Mouse (Mus musculus) hindbrain, embryonic 13.5 days (tissue): ENCODE measurements around the gene Gm21778. TPM values are rescaled to one million over a fixed set of nuclear protein-coding genes. Genes with fewer than 3 reads are reported as not detected.
"Not testable (repeated sequence)": the region's sequence is repeated elsewhere in the genome, so short reads cannot be mapped to it uniquely, and the experiment has no call there.

ENCODE experiments used
- ATAC-seq: fragments of 200-750 bp; cut with Nextera tagmentation; 2 replicates; pipeline ENCODE4 v1.8.0; 2017; ENCODE audit warnings: moderate TSS enrichment; ENCODE audit not compliant: low FRiP score
- H3K27ac ChIP-seq: fragments of 300-500 bp; sonication (generic); 2 replicates; pipeline ENCODE4 v1.5.1; 2015; ENCODE audit warnings: inconsistent platforms, mild to moderate bottlenecking, moderate library complexity
- H3K27me3 ChIP-seq: fragments of 300-500 bp; sonication (generic); 2 replicates; pipeline ENCODE4 v1.6.1; 2015; ENCODE audit warnings: mild to moderate bottlenecking, inconsistent platforms
- H3K36me3 ChIP-seq: fragments of 300-500 bp; sonication (generic); 2 replicates; pipeline ENCODE4 v1.6.1; 2015; ENCODE audit warnings: mild to moderate bottlenecking, inconsistent platforms
- H3K4me1 ChIP-seq: fragments of 300-500 bp; sonication (generic); replicated peaks from 2 replicates; pipeline ENCODE4 v1.6.1; 2015; ENCODE audit warnings: inconsistent platforms
- H3K4me2 ChIP-seq: fragments of 300-500 bp; sonication (generic); 2 replicates; pipeline ENCODE4 v1.6.1; 2015; ENCODE audit warnings: inconsistent platforms, mild to moderate bottlenecking, moderate library complexity
- H3K4me3 ChIP-seq: fragments of 300-500 bp; sonication (generic); 2 replicates; pipeline ENCODE4 v1.5.1; 2015; ENCODE audit warnings: mild to moderate bottlenecking, inconsistent platforms
- H3K9ac ChIP-seq: fragments of 300-500 bp; sonication (generic); 2 replicates; pipeline ENCODE4 v1.6.1; 2015; ENCODE audit warnings: mild to moderate bottlenecking, inconsistent platforms
- H3K9me3 ChIP-seq: fragments of 300-500 bp; sonication (generic); 2 replicates; pipeline ENCODE4 v1.6.1; 2016; ENCODE audit warnings: inconsistent platforms
- polyA plus RNA-seq: library from polyadenylated mRNA; unstranded; fragments of >200 nt; fragmentation: Nextera tagmentation; extraction: Ambion mirVana; gene quantifications from 2 replicates; pipeline ENCODE4 v1.2.1, GENCODE M21; 2015

Gm21778 gene
- polyA plus RNA-seq, result not detected in 2 replicates

- not testable (repeated sequence) for H3K4me2 ChIP-seq, H3K27me3 ChIP-seq, H3K9ac ChIP-seq, H3K4me3 ChIP-seq, H3K9me3 ChIP-seq, H3K4me1 ChIP-seq, H3K36me3 ChIP-seq, ATAC-seq, H3K27ac ChIP-seq
Observed at GRCm38 (mm10) chrY:5942160-5942559, at the start of gene Gm21778. Gene Gm21778, plus strand, starts transcription at chrY:5942460.

Other genes with a start within 250 kb of the Gm21778 start
- gene Gm20914, start 216.5 kb upstream of the Gm21778 start, polyA plus RNA-seq, result not detected in 2 replicates
- gene Gm28171, start 149.1 kb upstream of the Gm21778 start, polyA plus RNA-seq, result not detected in 2 replicates